Mouse (Mus musculus) megakaryocyte, embryonic 14.5 days (primary cell): ENCODE results near the gene Ddx60. TPM values are rescaled to one million over a fixed set of nuclear protein-coding genes. Genes with fewer than 3 reads are reported as not detected.
"Not testable (repeated sequence)": the region's sequence is repeated elsewhere in the genome, so short reads cannot be mapped to it uniquely, and the experiment has no call there.

Experiments
- H3K27me3 ChIP-seq: replicated peaks from 2 replicates; pipeline ENCODE3; 2012; ENCODE audit warnings: inconsistent platforms
- H3K36me3 ChIP-seq: replicated peaks from 2 replicates; pipeline ENCODE3; 2012; ENCODE audit warnings: low read length, inconsistent platforms, mixed read lengths
- H3K4me1 ChIP-seq: 2 replicates; pipeline ENCODE4 v1.6.1; 2012; ENCODE audit warnings: inconsistent platforms
- H3K4me3 ChIP-seq: replicated peaks from 2 replicates; pipeline ENCODE3; 2012; ENCODE audit warnings: moderate library complexity, mild to moderate bottlenecking, inconsistent platforms
- H3K9me3 ChIP-seq: 2 replicates; pipeline ENCODE4 v1.6.1; 2012; ENCODE audit warnings: inconsistent platforms
- FLI1 ChIP-seq: IDR thresholded peaks from 2 replicates; pipeline ENCODE4 v1.6.1; 2012; ENCODE audit warnings: low read length, inconsistent platforms, mixed read lengths
- GATA1 ChIP-seq: IDR thresholded peaks from 3 replicates; pipeline ENCODE4 v1.6.1; 2012; ENCODE audit warnings: mixed read lengths, low read length, inconsistent platforms, borderline replicate concordance
- polyA plus RNA-seq: library from polyadenylated mRNA; stranded (reverse); fragments of >175 nt; gene quantifications from 2 replicates; pipeline ENCODE4 v1.2.3, GENCODE M21; 2012; ENCODE audit warnings: low replicate concordance; ENCODE audit not compliant: insufficient read depth

The Ddx60 gene
- polyA plus RNA-seq, 1 experiment, result not detected

DNA sequence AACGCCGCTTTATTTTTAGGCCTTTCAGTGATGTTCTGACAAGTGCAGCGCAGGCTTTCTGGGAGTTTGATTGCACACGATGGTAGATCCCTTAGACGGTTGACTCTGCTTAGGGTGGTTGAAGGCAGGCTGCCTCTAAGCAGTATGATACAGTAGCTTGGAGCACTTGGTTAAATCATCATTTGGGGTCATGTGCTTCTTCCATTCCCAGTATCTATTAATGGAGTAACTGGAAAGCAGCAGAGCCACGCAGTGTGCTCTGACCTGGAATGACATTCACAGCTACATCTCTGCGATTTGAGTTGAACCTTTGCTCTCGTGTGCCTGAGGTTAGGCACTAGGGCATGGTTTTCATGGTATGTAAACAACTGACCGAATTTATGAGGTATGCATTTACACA, 13.9 kb upstream of the Ddx60 start:
- Histone ChIP-seq H3K36me3 (no peaks in the 10 kb centered on the region), H3K4me3 (no peak overlapping the region), H3K4me1 (peaks cover 34% of the 10 kb centered on the region), H3K9me3 (no peaks in the 10 kb centered on the region), H3K27me3 (peaks cover 3% of the 10 kb centered on the region)
- TF ChIP-seq GATA1 (no peak), FLI1 (no peak)

DNA sequence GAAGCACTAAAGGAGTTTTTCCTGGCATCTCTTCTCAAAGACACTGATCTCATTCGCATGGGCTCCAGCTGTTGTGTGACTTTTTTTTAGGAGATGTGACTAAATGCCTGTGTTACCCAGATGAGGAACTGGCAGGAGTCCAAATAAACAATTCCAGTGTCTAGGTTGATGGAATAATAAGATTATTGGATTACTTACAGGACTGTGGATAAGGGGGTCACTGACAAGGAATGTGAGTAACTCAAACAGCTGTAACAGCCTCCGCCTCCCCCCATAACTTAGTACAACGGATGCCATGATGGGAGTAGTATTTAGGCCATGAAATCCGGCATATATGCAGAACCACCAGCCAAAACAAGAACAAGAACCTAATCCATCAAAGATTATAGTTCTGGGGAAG, 10.6 kb upstream of the Ddx60 start:
- no peaks in the 10 kb centered on the region for H3K9me3 ChIP-seq
- peaks cover 8% of the 10 kb centered on the region for H3K27me3 ChIP-seq
- no peak overlapping the region for H3K4me3 ChIP-seq
- no peak for TF ChIP-seq FLI1
- H3K36me3 ChIP-seq, result no peaks in the 10 kb centered on the region
- peaks cover 5% of the 10 kb centered on the region for H3K4me1 ChIP-seq

DNA sequence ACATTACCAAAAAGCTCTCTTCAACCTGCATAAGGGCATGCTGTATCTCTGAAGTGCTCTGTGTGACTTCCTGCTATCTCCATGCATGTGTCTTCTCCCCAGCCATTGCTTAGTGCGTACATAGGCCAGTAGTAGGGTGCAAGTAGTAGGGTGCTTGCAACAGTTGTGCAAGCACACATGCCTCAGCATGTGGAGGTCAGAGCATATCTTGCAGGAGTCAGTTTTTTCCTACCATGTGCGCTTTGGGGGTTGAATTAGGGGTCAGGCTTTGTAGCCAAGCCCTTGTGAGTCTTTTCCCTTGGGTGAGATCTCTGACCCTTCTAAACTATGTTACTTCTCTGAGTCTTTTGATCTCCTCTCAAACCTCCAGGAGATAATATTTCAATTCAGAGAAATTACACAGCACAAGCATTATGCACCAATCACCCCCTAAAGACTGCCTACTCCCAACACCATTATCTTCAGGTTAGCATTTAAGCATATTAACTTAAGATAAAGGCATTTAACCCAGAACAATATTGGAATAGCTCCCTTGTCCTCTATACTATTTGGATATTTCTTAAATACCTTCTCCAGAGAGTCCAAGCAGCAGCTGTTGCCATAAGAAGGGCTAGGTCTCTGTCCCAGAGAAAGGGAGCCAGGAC, 8.6 kb upstream of the Ddx60 start:
- TF ChIP-seq GATA1 (no peak), FLI1 (no peak)
- no peaks in the 10 kb centered on the region for H3K4me1 ChIP-seq
- peaks cover 5% of the 10 kb centered on the region for H3K27me3 ChIP-seq
- no peaks in the 10 kb centered on the region for H3K9me3 ChIP-seq
- H3K36me3 ChIP-seq, result no peaks in the 10 kb centered on the region
- H3K4me3 ChIP-seq, result no peak overlapping the region

DNA sequence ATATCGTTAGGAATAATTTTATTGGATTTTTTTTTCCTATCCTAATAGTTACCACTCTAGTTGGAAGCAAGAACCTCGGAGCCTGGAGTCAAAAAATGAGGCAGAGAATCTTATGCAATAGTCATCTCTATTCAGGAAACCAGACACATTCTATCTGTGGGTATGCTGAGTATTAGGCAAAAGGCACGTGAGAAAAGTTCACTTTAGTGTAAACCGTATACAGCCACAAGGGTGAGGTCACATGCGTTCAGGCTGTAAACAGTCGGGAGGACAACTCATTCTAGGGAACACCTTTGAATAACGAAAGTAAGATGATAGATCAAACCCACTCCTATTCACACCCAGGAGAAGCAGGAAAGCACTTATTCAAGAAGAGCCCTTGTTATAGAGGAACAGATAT, 7.5 kb upstream of the Ddx60 start:
- no peaks in the 10 kb centered on the region for H3K4me1 ChIP-seq
- H3K9me3 ChIP-seq, result no peaks in the 10 kb centered on the region
- H3K36me3 ChIP-seq, result no peaks in the 10 kb centered on the region
- H3K27me3 ChIP-seq, result peaks cover 5% of the 10 kb centered on the region
- H3K4me3 ChIP-seq, result no peak overlapping the region
- TF ChIP-seq GATA1 (no peak), FLI1 (no peak)

DNA sequence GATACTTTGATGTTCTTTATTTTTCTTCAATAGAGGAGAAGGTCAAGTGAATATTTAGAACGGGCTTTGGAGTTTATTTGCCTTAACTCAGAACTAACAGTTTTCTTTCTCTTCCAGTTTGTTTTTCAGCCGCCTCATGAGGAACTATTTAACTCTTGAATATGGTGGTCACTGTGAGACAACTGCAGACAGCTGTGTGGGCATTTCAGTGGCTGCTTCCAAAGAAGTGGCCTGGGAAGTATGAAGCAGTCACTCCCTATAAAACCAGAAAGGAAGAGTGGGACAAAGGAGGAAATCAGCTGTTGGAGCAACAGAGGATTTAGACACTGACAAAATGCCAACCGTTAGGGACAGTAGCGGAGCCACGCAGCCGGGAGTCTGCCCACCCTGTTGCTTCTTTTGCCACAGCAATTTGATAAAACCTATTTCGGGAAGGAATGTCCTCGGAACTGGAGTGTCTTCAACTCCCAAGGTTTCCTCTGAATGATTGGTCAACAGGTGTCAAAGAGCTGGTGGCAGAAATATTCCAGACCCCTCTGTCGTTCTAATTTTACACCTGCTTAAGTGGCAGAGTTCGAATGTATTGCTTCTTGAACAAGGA, 6.3 kb upstream of the Ddx60 start:
- TF ChIP-seq FLI1, result no peak
- TF ChIP-seq GATA1, result no peak
- H3K4me1 ChIP-seq, result no peaks in the 10 kb centered on the region
- no peaks in the 10 kb centered on the region for H3K9me3 ChIP-seq
- peaks cover 5% of the 10 kb centered on the region for H3K27me3 ChIP-seq
- no peaks in the 10 kb centered on the region for H3K36me3 ChIP-seq
- no peak overlapping the region for H3K4me3 ChIP-seq

DNA sequence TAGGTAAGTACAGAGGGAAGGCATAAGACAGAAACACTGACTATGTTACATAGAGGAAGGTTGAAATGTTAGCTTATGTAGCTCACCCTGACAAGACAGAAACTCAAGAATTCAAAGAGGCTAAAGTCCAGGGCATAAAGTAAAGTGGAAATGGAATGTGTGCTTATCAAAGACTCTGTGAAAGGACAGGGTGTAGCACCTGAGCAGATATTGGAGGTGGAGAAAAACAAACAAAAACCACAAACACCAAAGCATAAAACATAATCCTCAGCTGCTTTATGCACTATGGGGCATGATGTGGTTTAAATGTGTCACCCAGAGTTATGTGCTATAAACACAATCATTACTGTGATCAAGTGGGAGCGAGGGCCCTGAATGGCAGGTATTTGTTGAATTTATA, 3.4 kb upstream of the Ddx60 start:
- peaks cover 14% of the 10 kb centered on the region for H3K4me1 ChIP-seq
- no peaks in the 10 kb centered on the region for H3K9me3 ChIP-seq
- H3K4me3 ChIP-seq, result no peak overlapping the region
- TF ChIP-seq GATA1 (no peak), FLI1 (no peak)
- no peaks in the 10 kb centered on the region for H3K36me3 ChIP-seq
- peaks cover 2% of the 10 kb centered on the region for H3K27me3 ChIP-seq

DNA sequence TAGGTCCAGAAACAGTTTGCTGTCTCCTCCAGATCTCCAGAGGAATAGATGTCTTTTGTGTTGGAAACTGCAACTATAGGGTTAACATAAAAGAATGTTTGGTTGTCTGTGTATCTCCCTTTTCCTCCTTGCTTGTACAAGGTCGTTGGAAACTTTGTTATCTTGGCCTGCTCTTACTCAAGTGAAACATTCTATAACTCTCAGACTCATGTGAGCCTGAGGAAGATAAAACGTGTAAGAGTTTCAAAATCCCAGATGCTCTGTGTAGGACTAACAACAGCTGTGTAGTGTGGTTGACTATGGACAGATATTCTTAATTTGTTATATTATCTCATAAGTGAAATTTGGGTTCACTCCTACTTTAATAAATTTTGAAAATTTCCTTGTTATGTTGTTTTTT, 5.4 kb downstream of the Ddx60 start:
- no peaks in the 10 kb centered on the region for H3K27me3 ChIP-seq
- TF ChIP-seq FLI1 (no peak), GATA1 (no peak)
- H3K4me3 ChIP-seq, result no peak overlapping the region
- no peaks in the 10 kb centered on the region for H3K9me3 ChIP-seq
- H3K36me3 ChIP-seq, result no peaks in the 10 kb centered on the region
- peaks cover 5% of the 10 kb centered on the region for H3K4me1 ChIP-seq

DNA sequence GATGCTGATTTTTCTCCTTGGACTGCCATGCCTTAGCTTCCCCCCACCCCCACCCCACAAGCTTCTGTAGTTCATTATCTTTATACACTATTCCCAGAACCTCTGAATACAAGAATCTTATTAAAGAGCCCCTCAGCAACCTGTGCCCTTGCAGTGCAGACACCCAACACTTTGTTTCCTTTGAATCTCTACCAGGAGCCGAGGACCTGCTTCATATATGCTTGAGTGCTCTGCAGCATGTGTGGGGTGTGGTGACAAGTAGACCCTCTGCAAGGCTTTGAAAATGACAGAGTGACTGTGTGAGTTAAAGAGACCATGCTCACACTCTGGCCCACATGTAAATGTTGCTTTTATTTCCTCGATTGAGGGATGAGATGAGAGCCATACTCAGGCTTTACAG, 9.7 kb downstream of the Ddx60 start:
- H3K4me3 ChIP-seq, result no peak overlapping the region
- no peaks in the 10 kb centered on the region for H3K27me3 ChIP-seq
- no peaks in the 10 kb centered on the region for H3K4me1 ChIP-seq
- H3K36me3 ChIP-seq, result no peaks in the 10 kb centered on the region
- H3K9me3 ChIP-seq, result no peaks in the 10 kb centered on the region
- TF ChIP-seq GATA1, result no peak
- no peak for TF ChIP-seq FLI1

DNA sequence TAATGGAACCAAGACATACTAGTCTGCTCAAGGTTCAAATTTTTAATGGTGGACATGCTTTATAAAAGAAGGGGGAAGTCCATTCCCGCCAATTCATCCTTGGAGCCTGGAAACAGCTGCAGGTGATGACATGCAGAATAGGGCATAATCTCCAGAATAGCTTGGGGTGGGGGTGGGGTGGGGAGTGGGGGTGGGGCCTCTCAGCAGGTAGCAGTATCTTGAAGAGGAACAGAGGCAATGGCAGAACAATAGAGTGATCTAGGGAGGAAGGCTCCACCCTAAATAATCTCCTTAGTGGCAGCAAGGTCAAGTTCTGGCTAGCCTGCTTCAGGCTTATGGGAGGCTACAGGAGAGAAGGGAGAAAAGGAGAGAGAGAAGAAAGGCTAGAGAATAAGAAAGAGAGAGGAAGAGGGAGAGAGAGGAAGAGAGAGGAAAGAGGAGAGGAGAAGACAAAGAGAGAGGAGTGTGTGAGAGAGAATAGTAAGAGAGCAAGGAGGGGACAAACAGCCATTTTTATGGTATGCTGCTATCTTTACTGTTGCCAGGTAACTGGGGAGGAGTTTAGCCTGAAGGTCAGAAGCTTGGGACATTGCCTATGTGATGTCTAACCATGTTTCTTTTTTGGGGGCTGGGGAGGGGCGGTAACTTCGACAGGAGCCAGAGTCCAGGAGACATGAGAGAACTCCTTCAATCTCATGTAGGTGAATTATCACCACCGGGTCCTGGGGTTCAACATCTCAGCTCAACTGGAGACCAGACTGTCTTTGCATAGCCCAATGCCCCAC, 36.9 kb downstream of the Ddx60 start:
- H3K36me3 ChIP-seq, H3K4me1 ChIP-seq, H3K27me3 ChIP-seq, H3K4me3 ChIP-seq, H3K9me3 ChIP-seq: not testable (repeated sequence)

DNA sequence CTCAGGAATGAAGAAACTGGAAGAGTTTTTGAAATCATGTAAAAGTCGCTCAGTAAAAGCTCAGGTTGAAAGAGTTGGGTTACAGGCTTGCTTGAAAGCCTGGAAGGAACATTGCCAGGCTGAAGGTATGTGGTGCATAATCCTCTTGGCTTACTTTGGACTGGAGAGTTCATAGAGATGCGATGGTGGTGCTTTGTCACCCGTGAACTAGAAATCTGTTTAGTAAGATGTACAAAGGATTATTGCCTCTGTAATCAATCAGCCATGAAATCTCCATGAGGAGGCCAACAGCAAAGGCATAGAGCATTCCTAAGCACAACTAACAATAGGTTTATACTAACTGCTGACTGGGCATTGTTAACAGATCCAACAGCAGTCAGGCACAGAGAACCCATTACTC, 41.7 kb downstream of the Ddx60 start:
- H3K9me3 ChIP-seq, result no peaks in the 10 kb centered on the region
- no peaks in the 10 kb centered on the region for H3K36me3 ChIP-seq
- no peaks in the 10 kb centered on the region for H3K27me3 ChIP-seq
- no peak for TF ChIP-seq FLI1
- TF ChIP-seq GATA1, result no peak
- no peaks in the 10 kb centered on the region for H3K4me1 ChIP-seq
- H3K4me3 ChIP-seq, result no peak overlapping the region
